Mouse (Mus musculus) thymus, postnatal 14 days (tissue): ENCODE data around the gene Ackr3.

Experiments used
- DNase-seq: peaks from one replicate; pipeline ENCODE4 v3.0.0; 2021

The Ackr3 gene

DNA sequence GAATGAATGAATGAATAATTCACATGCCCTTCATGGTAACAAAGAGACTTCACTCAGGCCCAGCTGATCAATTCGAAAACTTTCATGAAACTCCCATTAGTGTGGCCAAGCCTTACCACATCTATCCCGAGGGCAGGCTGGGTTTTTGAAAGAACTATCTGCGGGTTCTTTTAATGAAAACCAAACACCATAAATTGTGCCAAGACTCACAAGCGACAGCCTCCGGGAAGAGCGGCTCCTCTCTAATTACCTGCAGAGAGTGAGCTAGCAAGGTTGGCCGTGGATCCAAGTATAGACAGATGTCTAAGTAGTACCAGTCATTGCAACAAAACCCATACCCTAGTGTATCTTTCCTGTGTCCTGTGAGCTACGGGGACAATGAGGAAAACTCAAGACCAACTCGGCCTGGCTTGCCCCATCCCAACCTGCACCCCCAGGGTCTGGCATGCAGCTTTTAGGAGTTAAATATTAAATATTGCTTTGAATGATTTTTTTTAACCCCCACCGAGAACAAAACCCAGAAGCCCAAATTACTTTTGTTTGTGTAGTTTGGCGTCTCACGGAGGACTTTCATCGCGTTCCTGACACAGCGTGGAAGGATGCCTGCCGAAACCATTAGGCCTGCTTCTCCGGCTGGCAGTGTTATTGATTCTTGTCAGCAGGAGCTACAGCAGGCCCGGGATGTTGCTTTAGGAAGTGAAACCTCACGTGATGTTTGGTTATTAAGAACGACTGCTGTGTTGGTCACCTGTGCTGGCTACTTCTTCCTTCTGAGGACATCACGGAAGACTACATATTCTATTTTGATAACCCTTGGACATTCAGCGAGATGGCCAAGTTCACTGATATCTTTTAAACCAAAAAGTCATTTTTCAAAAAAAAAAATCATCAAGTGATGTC, 28.1 kb downstream of the Ackr3 start:
- no peak for DNase-seq

DNA sequence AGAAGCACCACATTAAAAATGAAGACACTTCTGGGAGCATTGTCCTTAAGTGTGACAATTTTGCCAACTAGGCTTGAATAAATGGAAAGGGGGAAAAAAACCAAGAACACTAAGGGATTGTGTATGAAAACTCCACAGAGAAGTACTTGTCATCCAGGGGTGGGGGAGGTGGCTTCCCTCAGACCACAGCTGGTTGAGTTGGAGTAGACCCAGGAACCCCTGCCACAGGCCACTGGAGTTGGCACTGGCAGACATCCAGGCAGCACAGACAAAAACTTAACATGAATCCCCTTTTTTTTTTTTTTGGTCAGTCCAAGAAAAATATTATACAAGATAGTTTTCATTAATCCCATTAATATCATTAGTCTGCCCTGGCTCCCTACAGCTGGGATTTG, 28.7 kb downstream of the Ackr3 start:
- no peak for DNase-seq

DNA sequence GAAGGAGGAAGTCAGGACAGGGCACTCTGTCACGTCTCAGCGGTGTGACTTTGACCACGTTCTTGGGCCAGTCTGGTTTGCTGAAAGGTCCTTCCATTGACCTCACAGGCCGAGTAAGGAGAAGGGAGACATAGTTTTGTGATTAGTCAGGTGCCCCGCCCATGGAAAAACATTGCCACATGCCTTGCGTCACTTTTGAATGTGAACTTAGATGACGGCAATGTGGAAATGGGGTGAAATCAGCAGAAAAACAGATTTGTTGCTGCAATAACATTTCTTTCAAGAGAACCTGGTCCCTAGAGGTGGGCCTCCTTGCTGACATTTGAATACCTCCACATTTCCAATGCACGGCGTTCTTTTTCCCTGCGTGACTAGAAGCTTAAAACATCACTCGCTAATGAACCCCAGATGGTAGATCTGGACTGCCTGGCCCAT, 30.9 kb downstream of the Ackr3 start:
- DNase-seq = no peak

DNA sequence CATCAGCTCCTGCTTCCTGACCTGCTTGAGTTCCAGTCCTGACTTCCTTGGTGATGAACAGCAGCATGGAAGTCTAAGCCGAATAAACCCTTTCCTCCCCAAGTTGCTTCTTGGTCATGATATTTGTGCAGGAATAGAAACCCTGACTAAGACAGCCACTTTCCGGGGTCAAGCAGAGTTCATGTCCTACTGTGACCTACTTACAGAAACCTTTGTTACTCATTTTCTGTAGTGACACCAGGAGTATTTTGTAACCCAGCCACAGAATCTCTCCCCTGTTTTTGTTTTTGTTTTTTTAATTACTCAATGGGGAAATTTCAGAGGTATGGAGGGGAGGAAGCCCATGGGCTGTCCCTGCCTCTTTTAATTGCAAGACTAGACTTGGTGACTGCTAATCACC, 32.9 kb downstream of the Ackr3 start:
- no peak for DNase-seq

DNA sequence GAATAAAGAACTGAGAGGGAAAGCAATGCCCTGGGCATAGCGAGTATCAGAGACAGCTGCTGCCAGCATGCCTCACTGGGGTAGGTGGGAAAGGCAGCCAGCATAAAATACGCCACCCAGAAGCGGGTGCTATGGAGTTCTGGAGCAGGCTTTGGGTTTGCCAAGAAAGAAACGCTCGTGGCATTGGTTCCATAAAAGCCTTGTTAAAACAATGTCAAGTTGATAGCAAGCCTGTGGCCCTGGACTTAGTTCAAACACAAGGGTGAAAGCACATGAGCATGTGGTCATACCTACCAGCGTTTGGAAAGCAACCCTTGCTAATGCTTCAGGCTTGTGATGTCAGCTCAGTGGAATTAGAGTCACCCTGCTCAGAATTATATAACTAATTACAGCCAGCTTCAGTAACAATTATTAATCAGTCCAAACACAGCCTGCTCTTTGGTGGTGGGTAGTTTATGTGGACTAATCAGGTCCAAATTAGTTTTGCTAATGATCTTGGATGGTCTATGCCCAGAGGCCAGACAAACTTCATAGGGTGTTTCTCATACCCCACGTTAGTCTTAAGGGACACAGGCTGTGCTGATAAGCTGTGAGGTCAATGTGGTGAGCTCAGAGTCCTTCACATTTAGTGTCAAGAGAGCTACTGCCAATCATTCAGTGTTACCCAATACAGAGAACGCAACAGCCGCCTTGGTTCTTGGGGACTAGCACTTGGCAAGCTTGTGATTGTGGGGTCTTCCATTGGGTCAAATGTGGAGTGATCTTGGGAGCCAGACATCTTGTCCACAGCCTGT, 34.5 kb downstream of the Ackr3 start:
- DNase-seq = no peak

GRCm38 (mm10) chr1:90239336-90240225, 35.8 kb downstream of the Ackr3 start:
- no peak for DNase-seq

- DNase-seq = no peak
Measured at GRCm38 (mm10) chr1:90240287-90240686, 36.5 kb downstream of the Ackr3 start.

GRCm38 (mm10) chr1:90242444-90242989, 38.7 kb downstream of the Ackr3 start:
- no peak for DNase-seq

- no peak for DNase-seq
Measured at GRCm38 (mm10) chr1:90244537-90244936, 40.8 kb downstream of the Ackr3 start.

- DNase-seq = no peak
Measured at GRCm38 (mm10) chr1:90245533-90245932, 41.8 kb downstream of the Ackr3 start.

DNA sequence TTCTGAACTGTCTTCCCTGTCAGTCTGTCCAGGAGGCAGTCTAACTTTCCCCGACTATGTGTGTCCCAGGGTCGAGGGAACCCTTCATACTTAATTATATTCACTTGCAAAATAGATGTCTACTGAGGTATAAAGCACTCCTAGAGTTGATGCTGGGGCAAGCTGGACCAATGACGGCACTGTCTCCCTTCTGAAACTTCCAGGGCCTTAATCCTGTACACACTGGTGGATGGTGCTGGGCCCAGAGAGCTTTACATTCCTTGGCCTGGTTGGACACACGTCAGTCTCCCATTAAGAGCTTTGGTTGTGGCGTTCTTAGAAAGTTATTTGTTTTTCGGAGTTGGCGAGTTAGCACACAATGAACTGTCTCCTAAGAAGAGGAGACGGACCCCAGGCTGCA, 42.3 kb downstream of the Ackr3 start:
- DNase-seq = no peak

DNA sequence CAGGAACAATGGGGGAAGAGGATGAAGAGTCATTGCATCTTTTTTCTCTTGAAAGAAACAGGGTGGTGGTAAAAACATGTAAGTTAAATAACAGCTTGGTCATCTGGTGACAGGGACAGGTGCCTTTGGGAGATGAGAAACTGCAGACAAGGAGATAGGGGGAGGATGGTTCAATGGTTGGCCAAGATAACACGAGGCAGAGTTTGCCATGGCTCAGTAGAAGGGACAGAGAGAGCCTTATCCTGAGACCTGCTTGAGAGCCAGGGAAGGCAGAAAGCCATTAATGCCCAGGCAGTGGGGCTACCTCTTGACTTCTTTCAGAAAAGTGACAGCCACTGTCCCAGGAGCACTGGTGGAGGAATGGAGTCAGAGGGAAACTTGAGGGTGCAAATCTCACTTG, 43.0 kb downstream of the Ackr3 start:
- DNase-seq = no peak

DNA sequence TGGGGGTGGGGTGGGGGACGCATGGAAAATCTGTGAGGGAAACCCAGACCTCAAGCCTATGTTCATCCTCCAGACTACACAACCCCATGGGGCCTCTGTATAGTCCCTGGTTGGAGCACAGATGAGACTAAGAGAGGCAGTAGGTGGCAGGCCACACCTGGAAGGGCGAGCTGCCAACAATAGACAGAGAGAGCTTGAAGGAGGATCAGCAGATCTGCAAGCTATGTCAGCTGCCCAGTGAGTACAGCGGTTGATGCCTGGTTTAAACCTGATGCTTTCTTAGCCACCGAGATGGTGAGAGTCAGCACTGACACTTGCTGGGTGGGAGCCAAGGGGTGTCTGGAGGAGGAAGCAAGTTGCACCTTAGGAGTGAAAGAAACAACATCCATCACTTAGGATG, 43.5 kb downstream of the Ackr3 start:
- DNase-seq = no peak

- no peak for DNase-seq
Measured at GRCm38 (mm10) chr1:90247756-90248541, 44.2 kb downstream of the Ackr3 start.

GRCm38 (mm10) chr1:90248966-90249735, 45.4 kb downstream of the Ackr3 start:
- DNase-seq = no peak

- no peak for DNase-seq
Measured at GRCm38 (mm10) chr1:90250419-90250818, 46.6 kb downstream of the Ackr3 start.

DNA sequence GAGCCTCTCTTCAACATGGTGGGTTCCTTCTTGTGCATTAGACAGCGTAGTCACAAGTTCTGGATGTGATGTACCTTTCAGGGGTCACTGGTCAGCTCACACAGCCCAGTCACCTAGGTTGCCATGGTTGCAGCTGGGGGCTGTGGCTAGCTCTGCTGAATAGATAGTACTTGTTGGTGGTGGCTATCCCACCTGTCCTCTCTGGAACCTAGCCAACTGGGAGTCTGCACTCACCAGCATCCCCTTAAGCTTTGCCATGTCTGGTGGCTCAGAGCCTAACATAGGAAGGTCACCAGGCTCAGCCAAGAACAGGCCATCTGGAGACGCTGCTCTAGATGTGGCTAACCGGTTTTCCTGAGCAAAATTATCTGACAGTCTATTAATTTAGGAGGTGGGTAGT, 47.4 kb downstream of the Ackr3 start:
- DNase-seq = no peak

DNA sequence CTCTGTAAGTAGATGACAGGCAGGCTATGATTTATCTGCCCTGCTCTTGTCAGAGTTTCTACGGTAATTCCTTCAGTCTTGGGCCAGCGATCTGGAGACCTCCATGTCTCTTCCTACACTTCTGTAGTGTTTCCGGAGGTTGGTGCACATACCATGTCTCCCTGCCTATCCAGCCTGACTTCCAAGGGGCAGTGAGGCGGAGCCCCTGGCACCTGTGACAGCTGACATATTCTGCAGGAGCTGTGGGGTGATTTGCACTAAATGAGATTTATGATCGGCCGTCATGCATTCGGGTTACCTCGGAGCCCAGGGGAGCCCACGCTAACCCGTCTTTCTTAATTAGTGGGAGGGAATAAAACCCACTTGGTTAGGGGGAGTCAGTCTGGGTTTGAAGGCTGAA, 49.7 kb downstream of the Ackr3 start:
- no peak for DNase-seq

- DNase-seq = no peak
Measured at GRCm38 (mm10) chr1:90258253-90258887, 54.6 kb downstream of the Ackr3 start.
